Mouse (Mus musculus): ENCODE measurements at regions not wholly inside any gene's neighbourhood (a gene's known extent, or its start where the extent isn't known, plus 50 kb on each side); places are given as distances from the start of the nearest gene placed in this dataset.

DNA sequence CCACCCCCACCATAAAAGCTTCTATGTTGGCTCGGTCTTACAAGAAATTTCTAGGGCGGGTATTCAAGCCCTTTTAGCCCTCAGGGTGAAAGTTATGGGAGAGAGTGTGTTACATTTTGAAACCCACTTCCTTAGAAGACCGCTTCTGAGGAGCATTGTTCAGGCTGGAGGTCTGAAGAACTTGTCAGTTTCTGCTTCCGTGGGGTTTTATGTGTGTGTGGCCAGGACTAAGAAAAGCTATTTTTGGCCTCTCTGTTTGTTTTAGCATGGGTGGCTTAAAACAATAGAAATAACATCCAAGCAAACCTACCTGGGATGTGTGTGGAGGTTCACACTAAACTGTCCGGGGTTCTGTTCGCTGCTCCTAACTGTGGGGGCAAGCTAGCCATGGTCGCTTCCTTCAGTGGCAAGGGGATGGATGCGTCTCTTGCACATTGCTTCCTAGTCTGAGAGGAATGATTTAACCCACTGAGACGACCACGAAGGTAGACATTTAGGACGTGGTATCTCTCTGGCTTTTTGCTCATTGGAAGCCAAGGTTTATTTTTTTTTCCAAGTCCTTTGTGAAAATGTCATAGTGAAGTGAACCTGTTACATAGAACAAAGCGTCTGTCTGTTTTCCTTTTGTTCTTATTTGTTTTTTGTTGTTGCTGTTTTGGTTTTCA, 298.4 kb downstream of the Vrk1 start:
- Histone ChIP-seq H3K4me3 (ENCODE audit: low read depth, low read length) (no peak overlapping the region), H3K9me3 (ENCODE audit: low read length) (no peaks in the 10 kb centered on the region), H3K36me3 (ENCODE audit: insufficient read depth) (no peaks in the 10 kb centered on the region), H3K27me3 (ENCODE audit: insufficient read depth, low read length) (no peaks in the 10 kb centered on the region), H3K4me1 (ENCODE audit: insufficient read depth) (peaks cover 5% of the 10 kb centered on the region; the same call in 1 of the 2 replicates), H3K4me2 (ENCODE audit: low read depth) (no peak overlapping the region), H3K27ac (ENCODE audit: low read depth, low read length) (no peak overlapping the region), H3K9ac (no peak overlapping the region)
- whole genome bisulfite sequencing: 80% methylated on average over 12 of the region's 12 CpGs
- no peak for TF ChIP-seq CTCF (IDR thresholded peaks at IDR 0.05; ENCODE audit: low read depth)
- ATAC-seq (no peak), DNase-seq (no peak)

DNA sequence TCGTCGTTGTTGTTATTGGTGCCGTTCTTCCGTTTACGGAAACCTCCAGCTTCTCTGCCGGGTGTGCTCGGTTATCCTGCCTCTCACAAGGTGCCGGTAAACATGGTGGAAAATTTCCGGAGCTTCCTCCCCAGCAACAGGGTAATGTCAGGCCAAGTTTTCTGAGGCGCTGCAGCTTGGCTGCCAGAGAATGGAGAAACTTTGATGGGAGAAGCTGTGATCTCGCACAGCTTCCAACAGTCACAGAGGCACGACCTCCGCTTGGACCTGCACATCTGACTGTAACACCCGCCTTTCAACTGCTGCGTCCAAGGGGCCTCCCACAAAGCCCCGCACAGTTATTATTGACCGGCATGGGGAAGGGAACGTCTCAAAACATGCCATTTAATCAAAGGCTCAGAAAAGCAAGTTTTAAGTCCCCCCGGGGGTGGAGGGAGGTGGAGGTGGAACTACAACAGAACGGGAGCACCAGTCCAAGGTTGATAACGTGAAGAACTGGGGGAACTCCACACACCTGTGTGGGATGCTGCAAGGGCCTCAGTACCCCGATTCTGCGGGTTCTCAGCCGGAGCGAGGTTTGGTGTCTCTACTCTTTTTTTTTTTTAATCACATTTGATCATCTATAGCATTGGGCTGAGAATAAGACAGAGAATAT, 299.1 kb downstream of the Vrk1 start:
- Histone ChIP-seq H3K4me2 (ENCODE audit: low read depth) (no peak overlapping the region), H3K27ac (ENCODE audit: low read depth, low read length) (no peak overlapping the region), H3K9ac (no peak overlapping the region), H3K27me3 (ENCODE audit: insufficient read depth, low read length) (no peaks in the 10 kb centered on the region), H3K4me1 (ENCODE audit: insufficient read depth) (peaks cover 5% of the 10 kb centered on the region; the same call in 1 of the 2 replicates), H3K36me3 (ENCODE audit: insufficient read depth) (no peaks in the 10 kb centered on the region), H3K4me3 (ENCODE audit: low read depth, low read length) (no peak overlapping the region), H3K9me3 (ENCODE audit: low read length) (no peaks in the 10 kb centered on the region)
- no peak for DNase-seq
- TF ChIP-seq CTCF (IDR thresholded peaks at IDR 0.05; ENCODE audit: low read depth): no peak
- ATAC-seq: no peak
- 67% methylated on average over 25 of the region's 25 CpGs for WGBS

DNA sequence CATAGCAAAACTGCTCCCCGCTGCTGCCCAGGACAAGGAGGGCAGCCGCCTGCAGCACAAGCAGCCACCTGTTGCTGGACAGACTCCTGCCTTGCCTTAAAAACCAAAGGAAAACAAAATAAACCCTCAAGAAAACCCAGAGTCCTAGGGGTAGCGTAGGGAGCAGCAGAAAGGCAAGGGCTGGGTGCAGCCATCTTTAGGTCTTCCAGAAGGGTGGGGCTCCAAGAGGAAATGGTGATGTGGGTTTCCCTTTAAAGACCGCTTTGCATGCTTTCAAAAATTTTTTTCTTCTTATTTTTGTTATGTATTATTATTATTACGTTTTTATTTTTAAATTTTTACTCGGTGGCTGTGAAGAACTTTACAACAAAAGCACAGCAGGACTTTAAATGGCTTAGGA, 300.1 kb downstream of the Vrk1 start:
- H3K4me3 ChIP-seq (ENCODE audit: low read depth, low read length): peak overlapping the region; percentile 28; the same call in 1 of the 2 replicates
- no peak for ATAC-seq

DNA sequence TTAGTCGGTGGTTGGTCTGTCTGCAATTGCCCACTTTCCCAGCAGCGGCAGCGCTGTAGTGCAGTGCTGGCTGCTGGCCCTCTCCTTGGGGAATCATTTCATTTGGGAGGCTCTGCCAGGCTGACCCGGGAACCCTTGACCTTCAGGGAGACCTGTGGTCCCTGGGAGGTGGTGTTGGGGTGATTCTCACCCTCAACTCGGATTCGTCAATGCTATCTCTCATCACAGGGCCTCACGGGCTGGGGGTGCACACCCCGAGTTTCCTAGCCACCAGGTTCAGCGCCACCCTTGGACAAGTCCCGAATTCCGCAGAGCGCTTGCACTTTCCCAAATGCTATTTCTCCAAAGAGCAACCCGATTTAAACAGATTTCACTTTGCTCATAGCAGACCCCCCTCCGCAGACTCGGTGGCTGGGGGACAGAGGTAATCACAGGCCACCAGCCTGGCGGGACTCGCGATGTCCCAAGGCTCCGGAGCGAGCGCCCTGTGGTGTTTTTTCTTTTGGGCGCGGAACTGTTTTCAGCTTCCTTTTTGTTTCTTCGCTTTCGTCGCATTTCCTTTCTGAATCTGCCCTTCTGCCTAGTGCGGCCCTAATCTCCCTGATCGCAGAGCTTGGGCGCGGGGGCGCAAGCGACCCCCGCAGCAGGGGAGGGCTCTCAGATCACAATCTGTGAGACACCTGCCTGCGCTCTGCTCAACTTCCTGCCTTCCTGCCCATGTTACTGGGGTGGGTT, 300.7 kb downstream of the Vrk1 start:
- Histone ChIP-seq H3K27me3 (ENCODE audit: insufficient read depth, low read length) (no peaks in the 10 kb centered on the region), H3K4me2 (ENCODE audit: low read depth) (peak overlapping the region; percentile 74), H3K36me3 (ENCODE audit: insufficient read depth) (no peaks in the 10 kb centered on the region), H3K27ac (ENCODE audit: low read depth, low read length) (no peak overlapping the region), H3K4me3 (ENCODE audit: low read depth, low read length) (peak overlapping the region; percentile 28), H3K9me3 (ENCODE audit: low read length) (no peaks in the 10 kb centered on the region), H3K9ac (peak overlapping the region; percentile 39; the same call in 1 of the 2 replicates), H3K4me1 (ENCODE audit: insufficient read depth) (peaks cover 5% of the 10 kb centered on the region; the same call in 1 of the 2 replicates)
- TF ChIP-seq CTCF (IDR thresholded peaks at IDR 0.05; ENCODE audit: low read depth): peak; percentile 37
- ATAC-seq (no peak), DNase-seq (peak; percentile 38)
- WGBS: 1% methylated on average over 34 of the region's 34 CpGs

More for the DNA sequence above, 300.1 kb downstream of the Vrk1 start:
- H3K4me2 ChIP-seq (ENCODE audit: low read depth): peak overlapping the region; percentile 74
- no peaks in the 10 kb centered on the region for H3K27me3 ChIP-seq (ENCODE audit: insufficient read depth, low read length)
- no peaks in the 10 kb centered on the region for H3K9me3 ChIP-seq (ENCODE audit: low read length)
- 48% methylated on average over 6 of the region's 6 CpGs for WGBS
- no peak for DNase-seq
- no peak overlapping the region for H3K9ac ChIP-seq
- no peak for TF ChIP-seq CTCF (IDR thresholded peaks at IDR 0.05; ENCODE audit: low read depth)
- no peaks in the 10 kb centered on the region for H3K36me3 ChIP-seq (ENCODE audit: insufficient read depth)
- peaks cover 5% of the 10 kb centered on the region; the same call in 1 of the 2 replicates for H3K4me1 ChIP-seq (ENCODE audit: insufficient read depth)
- no peak overlapping the region for H3K27ac ChIP-seq (ENCODE audit: low read depth, low read length)

DNA sequence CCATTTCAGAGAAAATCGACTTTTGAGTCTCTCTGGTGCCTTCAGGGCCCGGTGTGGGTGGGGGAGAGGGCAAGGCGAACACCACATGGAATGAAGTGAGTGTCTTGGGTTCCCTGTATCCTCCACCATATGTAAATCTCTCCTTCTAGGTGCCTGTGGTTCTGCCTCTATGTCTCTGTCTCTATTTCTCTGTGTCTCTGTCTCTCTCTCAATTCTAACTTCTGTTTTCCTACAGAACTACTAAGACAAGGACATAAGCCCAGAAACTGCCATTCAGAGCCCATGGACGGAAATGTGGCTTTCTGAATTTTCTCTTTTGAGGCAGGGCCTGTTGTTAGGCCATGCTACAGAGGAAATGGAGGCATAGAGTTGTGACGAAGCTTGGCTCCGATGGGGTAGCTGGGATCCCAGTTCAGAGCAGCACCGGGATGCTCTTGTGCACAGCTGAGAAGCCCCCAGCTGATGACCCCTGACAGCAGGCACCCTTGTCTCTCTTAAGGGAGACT, 301.3 kb downstream of the Vrk1 start:
- Histone ChIP-seq H3K27me3 (ENCODE audit: insufficient read depth, low read length) (no peaks in the 10 kb centered on the region), H3K9ac (0 out of 2 replicates have a peak overlapping the region, but pooled peaks have one; percentile 39), H3K27ac (ENCODE audit: low read depth, low read length) (no peak overlapping the region), H3K36me3 (ENCODE audit: insufficient read depth) (no peaks in the 10 kb centered on the region), H3K9me3 (ENCODE audit: low read length) (no peaks in the 10 kb centered on the region), H3K4me2 (ENCODE audit: low read depth) (peak overlapping the region; percentile 74), H3K4me1 (ENCODE audit: insufficient read depth) (peaks cover 5% of the 10 kb centered on the region; the same call in 1 of the 2 replicates), H3K4me3 (ENCODE audit: low read depth, low read length) (peak overlapping the region; percentile 28)
- no peak for ATAC-seq
- DNase-seq: no peak
- no peak for TF ChIP-seq CTCF (IDR thresholded peaks at IDR 0.05; ENCODE audit: low read depth)
- 40% methylated on average over 7 of the region's 7 CpGs for WGBS

DNA sequence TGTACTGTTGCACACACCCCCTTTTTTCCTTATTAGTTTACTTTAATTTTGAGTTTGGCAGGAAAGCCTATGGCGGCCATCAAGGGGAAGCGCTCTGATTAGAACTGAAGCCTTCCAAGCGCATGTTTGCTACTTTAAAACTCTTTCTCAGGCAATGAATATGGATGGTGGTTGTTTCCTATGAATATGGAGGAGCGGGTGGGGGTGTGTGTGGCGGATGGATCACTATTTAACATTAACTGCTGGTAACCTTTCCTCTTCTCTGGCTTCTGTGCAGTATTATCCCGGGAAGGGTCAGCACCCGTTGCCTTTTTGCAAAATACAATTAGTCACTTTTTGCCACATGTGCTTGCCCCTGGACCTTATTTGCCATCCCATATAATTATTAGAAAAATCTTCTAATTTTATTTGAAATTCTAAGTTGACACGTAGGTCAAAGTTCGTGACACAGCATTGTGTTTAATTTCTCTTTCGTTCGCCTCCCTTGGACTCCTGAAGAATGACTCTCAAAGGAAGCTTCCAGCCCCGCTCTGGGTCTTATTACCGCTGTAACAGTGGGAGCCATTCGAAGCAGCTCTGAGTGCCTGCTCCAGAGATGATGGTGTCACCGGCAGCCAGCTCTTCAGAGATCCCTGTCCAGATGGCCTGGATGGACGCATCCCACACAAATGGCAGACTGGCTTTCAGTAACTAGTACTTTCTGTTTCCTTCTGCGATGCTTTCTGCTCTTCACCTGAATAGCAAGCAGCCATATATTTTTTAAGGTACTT, 302.0 kb downstream of the Vrk1 start:
- Histone ChIP-seq H3K4me3 (ENCODE audit: low read depth, low read length) (no peak overlapping the region), H3K27me3 (ENCODE audit: insufficient read depth, low read length) (no peaks in the 10 kb centered on the region), H3K36me3 (ENCODE audit: insufficient read depth) (no peaks in the 10 kb centered on the region), H3K9me3 (ENCODE audit: low read length) (no peaks in the 10 kb centered on the region), H3K27ac (ENCODE audit: low read depth, low read length) (no peak overlapping the region), H3K9ac (no peak overlapping the region), H3K4me1 (ENCODE audit: insufficient read depth) (peaks cover 5% of the 10 kb centered on the region; the same call in 1 of the 2 replicates), H3K4me2 (ENCODE audit: low read depth) (no peak overlapping the region)
- DNase-seq (no peak), ATAC-seq (no peak)
- no peak for TF ChIP-seq CTCF (IDR thresholded peaks at IDR 0.05; ENCODE audit: low read depth)
- 62% methylated on average over 17 of the region's 17 CpGs for WGBS
